Comparison of ENCODE assay signal across 14 mouse cellular contexts in genomic region chr2:91634841-91635240, GRCm38 (mm10). TPM values are rescaled to one million over a fixed set of nuclear protein-coding genes. Genes with fewer than 3 reads are reported as not detected.
DNase-seq lines count a peak whose midpoint lies in the region; ATAC-seq and TF ChIP-seq lines count a peak whose summit lies in the region.
"Had no signal": no experiment of that assay in that cellular context is flagged by ENCODE, and none has a peak within 500 bp of the region (broad histone marks: within the 10 kb centered on the region; RNA-seq: fewer than 3 reads in every experiment).

No protein-coding gene starts in this region.

- peak overlapping the region; percentile 43 to 45 for H3K4me3 ChIP-seq in liver, embryonic 14.5 days (ENCODE audit: insufficient read depth in 1 of 2, low read depth in 2 of 2, low read length in 2 of 2)
- H3K4me3 ChIP-seq: embryonic facial prominence, embryonic 13.5 days; heart, embryonic 13.5 days; left cerebral cortex, adult 2 months; lung, embryonic 15.5 days; midbrain, embryonic 15.5 days had no signal

- no peaks in the 10 kb centered on the region for H3K27me3 ChIP-seq in liver, embryonic 14.5 days (ENCODE audit: control insufficient read depth, insufficient read depth, low read length)
- H3K27me3 ChIP-seq: embryonic facial prominence, embryonic 13.5 days; heart, embryonic 13.5 days; lung, embryonic 15.5 days; midbrain, embryonic 15.5 days had no signal

- peak; percentile 75 for DNase-seq in heart, adult 11 months
- no peak for DNase-seq in heart, postnatal 14 days
- DNase-seq in cerebellum, postnatal 10 days = peak; percentile 78
- peak; percentile 46 to 50 (median 49) for DNase-seq in liver, embryonic 14.5 days (ENCODE audit: low read depth in 3 of 3, low spot score in 3 of 3)
- DNase-seq in thymus, postnatal 36 days = peak; percentile 55 to 74
- no peak for DNase-seq in embryo, embryonic 9.5 days (ENCODE audit: extremely low spot score)
- no peak for DNase-seq in right cerebral cortex, postnatal 4 days
- no peak for DNase-seq in lung, postnatal 4 days
- DNase-seq: kidney, postnatal 4 days had no signal

- H3K4me1 ChIP-seq in liver, embryonic 14.5 days (replicated peaks; ENCODE audit: control insufficient read depth in 2 of 2, insufficient read depth in 2 of 2, low read length in 1 of 2) = peaks cover 3 to 23% of the 10 kb centered on the region in 2 experiments
- H3K4me1 ChIP-seq: embryonic facial prominence, embryonic 13.5 days; heart, embryonic 13.5 days; lung, embryonic 15.5 days; midbrain, embryonic 15.5 days had no signal

- H3K9ac ChIP-seq in liver, embryonic 14.5 days (replicated peaks) = peak overlapping the region; percentile 12
- H3K9ac ChIP-seq: embryonic facial prominence, embryonic 13.5 days; heart, embryonic 13.5 days; lung, embryonic 15.5 days; midbrain, embryonic 15.5 days had no signal

- no peaks in the 10 kb centered on the region for H3K36me3 ChIP-seq in liver, embryonic 14.5 days (replicated peaks; ENCODE audit: control insufficient read depth, insufficient read depth, low read depth)
- H3K36me3 ChIP-seq: embryonic facial prominence, embryonic 13.5 days; heart, embryonic 13.5 days; lung, embryonic 15.5 days; midbrain, embryonic 15.5 days had no signal

- ATAC-seq in liver, embryonic 14.5 days (ENCODE audit: insufficient read depth) = peak; percentile 71
- ATAC-seq: midbrain, embryonic 15.5 days had no signal

- WGBS in liver, embryonic 14.5 days (ENCODE audit: insufficient replicate concordance) = 23% methylated on average over 9 of the region's 9 CpGs

- H3K27ac ChIP-seq in liver, embryonic 14.5 days = no peak overlapping the region; the same call in 1 of the 2 replicates
- H3K27ac ChIP-seq: embryonic facial prominence, embryonic 13.5 days; heart, embryonic 13.5 days; left cerebral cortex, adult 2 months; lung, embryonic 15.5 days; midbrain, embryonic 15.5 days had no signal

- peak; percentile 84 for TF ChIP-seq EP300 in liver, embryonic 14.5 days (IDR thresholded peaks at IDR 0.05; ENCODE audit: low read depth)

- H3K9me3 ChIP-seq in liver, embryonic 14.5 days (ENCODE audit: control insufficient read depth, low read length) = no peaks in the 10 kb centered on the region
- H3K9me3 ChIP-seq: embryonic facial prominence, embryonic 13.5 days; heart, embryonic 13.5 days; lung, embryonic 15.5 days; midbrain, embryonic 15.5 days had no signal

- intact Hi-C loops in heart, postnatal 14 days (cut with DNase I) = no loop called here

- peak overlapping the region; percentile 43 for H3K4me2 ChIP-seq in liver, embryonic 14.5 days (ENCODE audit: low read depth)
- H3K4me2 ChIP-seq: embryonic facial prominence, embryonic 13.5 days; heart, embryonic 13.5 days; lung, embryonic 15.5 days; midbrain, embryonic 15.5 days had no signal

- no peak for TF ChIP-seq CTCF in liver, embryonic 14.5 days (IDR thresholded peaks at IDR 0.05; ENCODE audit: low read depth)

RNA-seq across cellular contexts. Expression of gene F2, which starts 1.4 kb away (rescaled TPM):
- under 1 TPM in 1 of 2 experiments, not detected in 1; 0.12 TPM for total RNA-seq in heart, postnatal 14 days (2021)
- 174 and 202 TPM in 2 replicates for polyA plus RNA-seq in liver, embryonic 14.5 days (2012; rRNA removed)
- polyA plus RNA-seq in liver, embryonic 14.5 days (2014; fragmentation: Nextera tagmentation; extraction: Ambion mirVana) = 203 and 213 TPM in 2 replicates

RNA-seq across cellular contexts. Expression of gene Zfp408, which starts 14.8 kb away (rescaled TPM):
- 1 to 10 TPM; 5.4 to 5.8 TPM for total RNA-seq in heart, postnatal 14 days (2021)
- 5.1 and 5.4 TPM in 2 replicates for polyA plus RNA-seq in liver, embryonic 14.5 days (2012; rRNA removed)
- 1.0 and 1.2 TPM in 2 replicates for polyA plus RNA-seq in liver, embryonic 14.5 days (2014; fragmentation: Nextera tagmentation; extraction: Ambion mirVana)

RNA-seq across cellular contexts. Expression of gene Arhgap1, which starts 14.8 kb away (rescaled TPM):
- total RNA-seq in heart, postnatal 14 days (2021) = 10 to 100 TPM; 33.2 to 36.0 TPM
- 22.4 and 25.8 TPM in 2 replicates for polyA plus RNA-seq in liver, embryonic 14.5 days (2012; rRNA removed)
- polyA plus RNA-seq in liver, embryonic 14.5 days (2014; fragmentation: Nextera tagmentation; extraction: Ambion mirVana) = 32.1 and 37.3 TPM in 2 replicates

Comparison
In these comparisons a context has a peak if more than half of its experiments do, and no peak if none do; other contexts are left out.
1. DNase-seq: peak in heart, adult 11 months (single experiment), cerebellum, postnatal 10 days (2 of 2), liver, embryonic 14.5 days (3 of 3) and thymus, postnatal 36 days (2 of 2); none in heart, postnatal 14 days (0 of 2), embryo, embryonic 9.5 days (single experiment), right cerebral cortex, postnatal 4 days (single experiment) and lung, postnatal 4 days (0 of 2).